Mouse (Mus musculus) fibroblast of lung, adult 2 months (primary cell): ENCODE data around the gene Tex37.
A peak's percentile ranks its signal among the peaks of the same experiment; 100 is the strongest.

Source experiments
- DNase-seq: peaks from one replicate; pipeline ENCODE4 v3.0.0-alpha.2; 2011; ENCODE audit warnings: low read depth

Tex37 gene

GRCm38 (mm10) chr6:70880714-70881304, 37.9 kb downstream of the Tex37 start:
- DNase-seq: peak; percentile 57

DNA sequence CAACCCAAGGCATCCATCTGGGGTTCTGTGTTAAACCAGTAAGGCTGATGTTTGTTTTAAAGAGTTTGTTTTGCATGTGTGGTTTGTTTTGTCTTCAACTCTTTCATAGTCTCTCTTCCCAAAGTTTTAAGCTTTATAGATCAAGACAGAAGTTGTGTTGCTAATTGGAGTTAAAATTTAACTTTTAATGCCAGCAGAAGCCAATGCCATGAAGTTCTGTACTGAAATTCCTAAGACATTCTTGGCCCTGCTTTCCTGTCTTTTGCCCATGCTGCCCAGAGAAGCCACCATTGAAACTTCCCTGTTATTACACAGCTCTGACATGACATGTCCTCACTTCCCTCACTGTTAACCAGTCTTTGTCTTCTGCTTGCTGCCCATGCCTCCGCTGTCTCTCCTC, 43.7 kb downstream of the Tex37 start:
- DNase-seq: no peak

- DNase-seq: no peak
Measured at GRCm38 (mm10) chr6:70874035-70874775, 44.5 kb downstream of the Tex37 start.

DNA sequence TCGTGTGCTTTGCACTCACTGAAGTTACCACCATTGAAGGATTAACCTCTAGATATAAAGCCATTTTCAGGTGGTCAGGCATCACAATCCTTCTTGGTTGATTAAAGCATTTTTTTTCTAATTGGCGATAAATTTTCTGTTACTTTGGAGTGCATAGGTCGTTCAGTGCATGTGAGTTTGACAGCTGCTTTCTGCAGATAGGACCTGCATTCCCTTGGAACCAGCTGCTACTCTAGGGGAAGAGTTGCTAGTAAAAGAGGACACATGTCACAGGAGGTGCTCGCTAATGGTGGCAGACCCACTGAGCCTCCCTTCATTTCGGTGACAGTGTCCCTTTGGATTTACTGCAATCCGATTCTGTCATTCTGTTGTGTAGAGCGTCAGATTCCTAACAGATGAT, 46.2 kb downstream of the Tex37 start:
- DNase-seq: no peak

GRCm38 (mm10) chr6:70872128-70872527, 46.6 kb downstream of the Tex37 start:
- DNase-seq: no peak

DNA sequence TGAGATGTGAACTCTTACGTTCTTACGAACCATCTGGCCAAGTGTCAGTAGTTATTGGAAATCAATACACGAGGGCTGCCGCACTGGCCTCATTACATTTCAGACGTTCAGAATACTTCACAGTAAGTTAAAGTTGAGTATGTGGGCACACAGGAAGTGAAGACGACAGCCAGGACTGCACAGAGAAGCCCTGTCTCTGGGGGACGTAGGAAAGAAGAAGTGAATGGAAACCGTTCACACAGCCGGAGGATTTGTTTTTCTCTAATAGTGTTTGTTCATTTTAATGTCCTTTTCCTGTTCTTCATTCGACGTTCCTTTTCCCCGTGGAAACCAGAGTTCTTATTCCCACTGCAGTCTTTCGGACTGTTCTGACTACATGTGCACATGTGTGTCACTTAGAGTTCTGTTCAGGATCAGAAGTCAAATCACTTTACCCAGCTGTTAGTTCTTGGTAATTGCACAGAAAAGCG, 47.2 kb downstream of the Tex37 start:
- DNase-seq: no peak

DNA sequence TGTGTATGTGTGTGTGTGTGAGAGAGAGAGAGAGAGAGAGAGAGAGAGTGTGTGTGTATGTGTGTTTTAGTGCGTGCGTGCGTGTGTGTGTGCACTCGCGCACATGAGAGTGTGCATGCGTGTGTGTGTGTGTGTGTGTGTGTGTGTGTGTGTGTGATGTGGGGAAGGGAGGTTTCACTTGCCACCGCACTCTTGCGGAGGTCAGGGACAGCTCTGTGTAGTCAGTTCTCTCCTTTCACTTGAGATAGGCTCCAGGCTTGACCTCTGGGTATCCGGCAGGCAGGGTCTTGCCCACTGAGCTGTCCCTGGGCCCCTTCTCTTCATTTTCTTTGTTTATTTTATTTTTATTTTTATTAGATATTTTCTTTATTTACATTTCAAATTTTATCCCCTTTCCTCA, 51.4 kb downstream of the Tex37 start:
- DNase-seq: no peak

DNA sequence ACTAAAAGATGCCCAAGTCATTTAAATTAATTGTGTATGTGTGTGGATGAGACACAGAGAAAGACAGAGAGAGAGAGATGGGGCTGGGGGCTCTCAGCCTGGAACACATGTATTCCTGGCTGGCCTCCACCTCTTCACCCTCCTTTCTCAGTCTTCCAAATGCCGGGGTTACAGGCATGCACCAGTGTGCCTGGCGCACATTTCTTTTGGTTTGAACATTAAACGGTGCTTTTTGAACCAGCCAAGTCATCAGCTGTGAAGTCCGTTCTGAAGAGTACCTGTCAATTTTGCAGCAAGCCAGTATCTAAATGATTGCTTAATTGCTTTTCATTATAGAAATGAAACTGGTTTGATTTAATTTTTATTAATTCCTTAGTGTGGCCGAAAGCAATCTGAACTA, 52.0 kb downstream of the Tex37 start:
- DNase-seq: no peak

DNA sequence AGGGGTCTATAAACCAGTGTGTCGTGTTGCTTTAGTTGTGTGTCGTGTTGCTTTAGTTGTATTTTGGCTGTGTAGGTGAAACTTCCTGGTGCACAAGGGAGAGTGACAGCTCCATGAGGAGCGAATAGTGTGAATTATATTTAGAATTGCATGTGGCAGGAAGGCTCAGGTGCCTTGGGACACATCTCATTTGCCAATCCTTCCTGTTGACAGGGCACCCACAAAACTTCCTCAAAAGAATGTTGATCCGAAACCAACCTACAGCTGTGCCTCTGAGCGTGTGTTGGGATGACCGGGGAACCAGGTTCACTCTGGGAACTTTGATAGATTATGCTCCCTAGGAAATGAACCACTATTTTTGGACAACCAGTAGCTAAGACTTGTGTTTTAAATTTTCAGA, 54.4 kb downstream of the Tex37 start:
- DNase-seq: no peak
